Mouse (Mus musculus) heart, postnatal 0 days (tissue): ENCODE measurements around the gene Slit1. TPM values are rescaled to one million over a fixed set of nuclear protein-coding genes. Genes with fewer than 3 reads are reported as not detected.

Experiments used
- ATAC-seq: fragments of 200-750 bp; cut with Nextera tagmentation; 2 replicates; pipeline ENCODE4 v1.8.0; 2017; ENCODE audit warnings: low read depth, moderate number of reproducible peaks, moderate library complexity; ENCODE audit not compliant: insufficient read depth
- DNase-seq: peaks from one replicate; pipeline ENCODE4 v3.0.0-alpha.2; 2016; ENCODE audit warnings: low spot score
- H3K27ac ChIP-seq: fragments of 300-500 bp; sonication (generic); 2 replicates; pipeline ENCODE4 v1.5.1; 2014; ENCODE audit warnings: low read depth, mild to moderate bottlenecking
- H3K27me3 ChIP-seq: fragments of 300-500 bp; sonication (generic); 2 replicates; pipeline ENCODE4 v1.6.1; 2014; ENCODE audit warnings: low read length, mixed read lengths; ENCODE audit not compliant: control insufficient read depth, insufficient read depth
- H3K36me3 ChIP-seq: fragments of 300-500 bp; sonication (generic); replicated peaks from 2 replicates; pipeline ENCODE4 v1.6.1; 2014; ENCODE audit warnings: low read length, mixed read lengths; ENCODE audit not compliant: control insufficient read depth, insufficient read depth
- H3K4me1 ChIP-seq: fragments of 300-500 bp; sonication (generic); 2 replicates; pipeline ENCODE4 v1.6.1; 2014; ENCODE audit warnings: antibody characterized with exemption; ENCODE audit not compliant: control insufficient read depth, insufficient read depth
- H3K4me2 ChIP-seq: fragments of 300-500 bp; sonication (generic); 2 replicates; pipeline ENCODE4 v1.6.1; 2014; ENCODE audit warnings: low read depth, mild to moderate bottlenecking, low read length, moderate library complexity
- H3K4me3 ChIP-seq: fragments of 300-500 bp; sonication (generic); 2 replicates; pipeline ENCODE4 v1.5.1; 2014; ENCODE audit warnings: low read depth, low read length
- H3K9ac ChIP-seq: fragments of 300-500 bp; sonication (generic); replicated peaks from 2 replicates; pipeline ENCODE4 v1.6.1; 2014; ENCODE audit warnings: low read depth, low read length, mixed read lengths
- H3K9me3 ChIP-seq: fragments of 300-500 bp; sonication (generic); replicated peaks from 2 replicates; pipeline ENCODE4 v1.6.1; 2016; ENCODE audit warnings: low read length; ENCODE audit not compliant: control insufficient read depth
- CTCF ChIP-seq: IDR thresholded peaks from 2 replicates; pipeline ENCODE4 v1.5.1; 2016; ENCODE audit warnings: antibody characterized with exemption, control low read depth, low read depth
- EP300 ChIP-seq: IDR thresholded peaks from 2 replicates; pipeline ENCODE4 v1.6.1; 2016; ENCODE audit warnings: antibody characterized with exemption, low read depth
- WGBS: fragments of 180-500 bp; shearing (Covaris S2); extraction: QIAGEN DNeasy Blood & Tissue Kit; methylation state at CpG from one replicate; pipeline ENCODE4 v1.1.7; 2014; 5-methylcytosine and 5-hydroxymethylcytosine counted together
- polyA plus RNA-seq: library from polyadenylated mRNA; unstranded; fragments of >200 nt; fragmentation: Nextera tagmentation; extraction: Ambion mirVana; gene quantifications from 2 replicates; pipeline ENCODE4 v1.2.1, GENCODE M21; 2015
- total RNA-seq: library from RNA; depleted of rRNA; stranded (reverse); fragments of >200 nt; gene quantifications from 2 replicates; pipeline ENCODE4 v1.2.3, GENCODE M21; 2014; ENCODE audit warnings: low replicate concordance

The Slit1 gene
- total and polyA plus RNA-seq, 2 experiments from 2014 or later = 0.61 TPM; not detected in 1

DNA sequence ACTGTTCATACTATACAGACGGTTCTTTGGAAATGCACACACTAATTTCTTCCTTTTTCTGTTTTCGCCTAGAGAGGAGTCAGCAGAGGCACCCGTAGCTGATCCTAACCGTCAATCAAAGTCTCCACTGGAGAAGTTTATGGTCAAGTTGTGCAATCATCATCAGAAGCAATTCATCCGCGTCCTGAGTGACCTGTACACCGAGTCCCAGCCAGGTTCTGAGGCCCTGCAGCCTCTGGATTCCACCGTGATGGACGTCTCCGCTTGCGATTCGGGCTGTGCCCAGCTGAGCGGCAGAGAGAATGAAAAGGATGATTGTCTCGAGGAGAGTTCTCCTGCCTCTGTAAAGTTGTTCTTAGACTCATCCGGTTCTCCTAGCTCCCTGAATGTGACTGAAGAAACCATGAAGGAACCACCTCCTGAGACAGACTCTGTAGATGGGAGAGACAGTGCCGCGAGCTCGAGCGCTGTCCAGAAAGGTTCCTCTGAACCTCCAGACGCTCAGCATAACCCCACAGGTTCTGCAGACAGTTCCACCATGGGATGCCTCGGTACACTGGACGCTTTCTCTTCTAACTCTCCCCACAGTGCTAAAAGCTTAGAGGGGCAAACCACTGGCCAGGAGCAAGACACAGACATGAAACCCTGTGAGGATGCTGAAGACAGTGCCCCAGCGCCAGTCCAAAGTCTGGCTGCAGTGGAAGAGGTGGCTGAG, 161.6 kb downstream of the Slit1 start, which contains the start of gene Gm340:
TSS of gene Gm340 (plus strand) at position 665 of the 715 bp plus-strand sequence.
- H3K27ac ChIP-seq = no peak within 1 kb of the TSS
- H3K36me3 ChIP-seq = peaks cover 44% of the 10 kb centered on the region
- H3K9me3 ChIP-seq = no peaks in the 10 kb centered on the region
- no peak within 1 kb of the TSS for H3K4me2 ChIP-seq
- no peak within 1 kb of the TSS for H3K4me3 ChIP-seq
- 92% methylated on average over 23 of the region's 23 CpGs for WGBS
- no peak within 1 kb of the TSS for H3K9ac ChIP-seq
- no peak for DNase-seq
- TF ChIP-seq CTCF (no peak), EP300 (no peak)
- ATAC-seq = no peak
- H3K4me1 ChIP-seq = no peaks in the 10 kb centered on the region
- H3K27me3 ChIP-seq = no peaks in the 10 kb centered on the region

GRCm38 (mm10) chr19:41579311-41579920, 164.0 kb downstream of the Slit1 start:
- H3K4me2 ChIP-seq = no peak overlapping the region
- TF ChIP-seq CTCF = no peak
- H3K36me3 ChIP-seq = peaks cover 28% of the 10 kb centered on the region
- DNase-seq (no peak), ATAC-seq (0 out of 2 replicates have a peak, but pooled peaks have one; percentile 41)
- H3K4me1 ChIP-seq = no peaks in the 10 kb centered on the region
- no peaks in the 10 kb centered on the region for H3K27me3 ChIP-seq
- no peak overlapping the region for H3K4me3 ChIP-seq
- H3K9ac ChIP-seq = no peak overlapping the region
- no peaks in the 10 kb centered on the region for H3K9me3 ChIP-seq
- 62% methylated on average over 4 of the region's 4 CpGs for WGBS
- no peak overlapping the region for H3K27ac ChIP-seq

DNA sequence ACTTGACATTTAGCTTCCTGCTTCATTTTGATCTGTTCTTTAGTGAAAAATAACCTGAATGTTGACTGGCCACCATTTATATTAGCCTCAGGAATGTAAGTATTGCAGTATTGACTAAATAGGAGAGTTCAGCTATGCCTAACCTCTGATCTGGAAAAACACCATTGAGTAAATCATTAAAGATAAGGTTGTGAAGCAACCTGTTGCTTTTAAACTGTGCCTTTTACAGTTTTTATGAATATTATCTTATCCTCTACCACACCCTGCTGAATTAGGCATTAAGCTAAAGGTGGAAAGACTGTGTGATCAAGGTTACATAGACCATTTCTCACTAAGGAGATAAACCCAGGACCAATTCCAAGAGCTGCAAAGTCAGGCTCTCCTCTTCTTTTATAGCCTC, 165.9 kb downstream of the Slit1 start:
- no peak overlapping the region for H3K9ac ChIP-seq
- H3K4me1 ChIP-seq = no peaks in the 10 kb centered on the region
- ATAC-seq (no peak), DNase-seq (no peak)
- no peak overlapping the region for H3K27ac ChIP-seq
- H3K36me3 ChIP-seq = peaks cover 11% of the 10 kb centered on the region
- no peak overlapping the region for H3K4me2 ChIP-seq
- no peak overlapping the region for H3K4me3 ChIP-seq
- TF ChIP-seq EP300 = no peak
- no peak for TF ChIP-seq CTCF
- no peaks in the 10 kb centered on the region for H3K27me3 ChIP-seq
- H3K9me3 ChIP-seq = no peaks in the 10 kb centered on the region

- 95% methylated on average over 2 of the region's 2 CpGs for WGBS
- H3K27me3 ChIP-seq = no peaks in the 10 kb centered on the region
- no peak overlapping the region for H3K27ac ChIP-seq
- no peak for DNase-seq
- no peaks in the 10 kb centered on the region for H3K36me3 ChIP-seq
- TF ChIP-seq EP300 = no peak
- TF ChIP-seq CTCF = no peak
- ATAC-seq = no peak
- H3K9ac ChIP-seq = no peak overlapping the region
- H3K9me3 ChIP-seq = no peaks in the 10 kb centered on the region
- no peak overlapping the region for H3K4me3 ChIP-seq
- no peak overlapping the region for H3K4me2 ChIP-seq
- H3K4me1 ChIP-seq = no peaks in the 10 kb centered on the region
These were observed 169.8 kb downstream of the Slit1 start for GRCm38 (mm10) chr19:41573700-41574099.

GRCm38 (mm10) chr19:41568791-41569190, 174.7 kb downstream of the Slit1 start:
- Histone ChIP-seq H3K4me1 (no peaks in the 10 kb centered on the region), H3K9me3 (no peaks in the 10 kb centered on the region), H3K36me3 (no peaks in the 10 kb centered on the region), H3K4me3 (no peak overlapping the region), H3K4me2 (no peak overlapping the region), H3K9ac (no peak overlapping the region), H3K27me3 (no peaks in the 10 kb centered on the region), H3K27ac (no peak overlapping the region)
- no peak for TF ChIP-seq EP300
- TF ChIP-seq CTCF = no peak
- no peak for DNase-seq
- no peak for ATAC-seq
- 63% methylated on average over 2 of the region's 2 CpGs for WGBS
